Mouse (Mus musculus): ENCODE measurements around the gene S100a3. TPM values are rescaled to one million over a fixed set of nuclear protein-coding genes. Genes with fewer than 3 reads are reported as not detected.

The S100a3 gene
- total RNA-seq, 2 experiments from 2014 or later = not detected

DNA sequence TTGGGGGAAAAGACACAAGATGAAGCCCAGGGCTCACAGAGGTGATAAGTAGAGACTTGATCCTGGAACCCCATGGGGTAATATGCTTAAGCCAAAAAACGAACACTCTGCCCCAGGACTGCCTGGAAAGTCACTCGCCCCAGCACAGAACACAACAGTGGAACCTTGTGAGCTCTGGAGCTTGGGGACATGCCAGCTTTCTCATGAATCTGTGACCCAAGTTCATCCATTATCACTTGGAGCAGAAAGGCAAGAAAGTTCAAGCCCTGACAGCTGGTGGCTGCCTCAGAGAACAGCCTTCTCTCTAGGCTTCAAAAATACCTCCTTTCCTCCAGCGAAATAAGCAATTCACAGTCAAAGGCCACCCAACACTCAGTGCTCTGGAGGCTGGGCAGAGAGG, 39.0 kb downstream of the S100a3 start:
- ATAC-seq (replicated peaks; ENCODE audit: low FRiP score, poor library complexity, severe bottlenecking) = no peak

- no peak for ATAC-seq (replicated peaks; ENCODE audit: low FRiP score, poor library complexity, severe bottlenecking)
Measured at GRCm38 (mm10) chr3:90600036-90600435, 39.7 kb downstream of the S100a3 start.

DNA sequence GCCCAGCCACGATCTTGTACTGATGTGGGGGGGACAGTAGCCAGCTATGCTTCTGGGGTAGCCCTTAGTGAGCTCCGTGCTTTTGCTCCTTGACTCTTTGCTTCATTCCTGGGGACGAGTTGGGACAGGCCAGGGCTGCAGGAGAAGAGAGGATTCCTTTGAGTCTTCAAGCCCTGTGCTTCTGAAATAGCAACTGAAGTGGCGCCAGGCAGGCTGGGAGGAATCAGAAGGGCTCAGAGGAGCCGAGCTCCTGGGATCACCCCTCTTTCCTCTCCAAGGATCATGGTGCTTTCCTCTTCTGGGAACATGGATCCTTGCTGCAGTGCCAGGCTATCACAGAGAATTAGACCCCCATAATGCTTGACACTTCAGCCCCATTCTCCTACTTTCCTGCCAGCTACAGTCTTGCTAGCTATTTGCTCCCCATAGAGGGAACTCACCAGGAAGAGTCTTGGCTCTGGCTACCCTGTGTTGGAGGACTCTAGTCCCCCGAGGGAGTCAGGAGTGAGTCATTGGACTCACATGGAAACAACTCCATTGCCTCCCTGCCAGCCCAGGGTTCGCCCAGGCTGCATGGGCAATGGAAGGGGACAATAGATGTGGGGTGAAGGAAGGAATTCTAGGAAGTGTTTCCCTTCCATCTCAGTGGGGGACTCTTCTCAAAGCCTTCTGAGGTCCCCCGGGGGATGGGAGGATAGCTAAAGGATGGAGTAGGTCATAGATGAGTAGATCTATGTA, 40.2 kb downstream of the S100a3 start:
- ATAC-seq (replicated peaks; ENCODE audit: low FRiP score, poor library complexity, severe bottlenecking) = no peak

GRCm38 (mm10) chr3:90601486-90602110, 41.2 kb downstream of the S100a3 start, which contains the start of gene Gm42674:
Gm42674 (plus strand) TSS chr3:90601904.
- ATAC-seq (replicated peaks; ENCODE audit: low FRiP score, poor library complexity, severe bottlenecking) = no peak

- ATAC-seq (replicated peaks; ENCODE audit: low FRiP score, poor library complexity, severe bottlenecking) = no peak
Measured at GRCm38 (mm10) chr3:90603623-90604022, 43.2 kb downstream of the S100a3 start, which contains the start of gene S100a4. S100a4 (plus strand) TSS chr3:90603771.

GRCm38 (mm10) chr3:90604416-90604815, 44.0 kb downstream of the S100a3 start:
- ATAC-seq (replicated peaks; ENCODE audit: low FRiP score, poor library complexity, severe bottlenecking) = no peak

DNA sequence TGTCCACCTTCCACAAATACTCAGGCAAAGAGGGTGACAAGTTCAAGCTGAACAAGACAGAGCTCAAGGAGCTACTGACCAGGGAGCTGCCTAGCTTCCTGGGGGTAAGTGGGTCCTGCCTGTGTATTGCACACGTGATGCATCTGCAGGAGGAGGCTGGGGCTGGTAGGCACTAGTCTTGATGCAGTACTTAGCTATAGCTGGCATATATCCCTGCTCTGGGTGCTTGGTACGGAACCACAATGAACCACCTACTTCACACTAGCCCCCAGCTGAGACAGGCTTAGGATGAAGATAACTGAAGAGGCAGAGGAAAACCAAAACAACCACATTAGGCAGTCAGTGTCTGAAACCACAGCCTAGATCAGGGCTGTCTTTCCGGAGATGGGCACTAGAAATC, 44.7 kb downstream of the S100a3 start:
- ATAC-seq (replicated peaks; ENCODE audit: low FRiP score, poor library complexity, severe bottlenecking) = no peak

DNA sequence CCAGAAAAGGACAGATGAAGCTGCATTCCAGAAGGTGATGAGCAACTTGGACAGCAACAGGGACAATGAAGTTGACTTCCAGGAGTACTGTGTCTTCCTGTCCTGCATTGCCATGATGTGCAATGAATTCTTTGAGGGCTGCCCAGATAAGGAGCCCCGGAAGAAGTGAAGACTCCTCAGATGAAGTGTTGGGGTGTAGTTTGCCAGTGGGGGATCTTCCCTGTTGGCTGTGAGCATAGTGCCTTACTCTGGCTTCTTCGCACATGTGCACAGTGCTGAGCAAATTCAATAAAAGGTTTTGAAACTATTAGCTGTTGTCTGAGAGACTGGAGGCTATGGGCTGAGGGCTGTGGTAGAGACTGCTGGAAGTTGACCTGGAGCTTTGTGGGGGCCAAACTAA, 45.4 kb downstream of the S100a3 start:
- ATAC-seq (replicated peaks; ENCODE audit: low FRiP score, poor library complexity, severe bottlenecking) = no peak

GRCm38 (mm10) chr3:90606185-90606584, 45.8 kb downstream of the S100a3 start:
- no peak for ATAC-seq (replicated peaks; ENCODE audit: low FRiP score, poor library complexity, severe bottlenecking)

DNA sequence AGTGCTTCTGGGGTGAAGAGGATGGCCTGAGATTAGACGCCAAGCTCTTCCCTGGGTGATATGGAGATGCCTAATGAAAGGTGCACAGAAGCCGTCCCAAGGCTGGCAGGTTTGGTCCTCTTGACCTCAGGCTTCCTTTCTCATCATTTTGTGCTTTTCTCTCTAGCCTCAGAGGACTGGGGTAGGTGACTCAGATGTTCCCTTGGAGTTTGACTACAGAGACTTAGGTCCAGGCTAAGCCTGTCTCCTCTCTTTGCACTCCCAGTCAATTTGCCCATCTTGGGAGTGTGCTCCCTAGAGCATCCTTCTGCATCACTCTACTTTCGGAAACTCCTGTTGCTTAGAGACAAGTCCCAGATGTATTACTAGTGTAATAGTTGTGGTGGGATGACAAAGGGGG, 47.0 kb downstream of the S100a3 start:
- no peak for ATAC-seq (replicated peaks; ENCODE audit: low FRiP score, poor library complexity, severe bottlenecking)

DNA sequence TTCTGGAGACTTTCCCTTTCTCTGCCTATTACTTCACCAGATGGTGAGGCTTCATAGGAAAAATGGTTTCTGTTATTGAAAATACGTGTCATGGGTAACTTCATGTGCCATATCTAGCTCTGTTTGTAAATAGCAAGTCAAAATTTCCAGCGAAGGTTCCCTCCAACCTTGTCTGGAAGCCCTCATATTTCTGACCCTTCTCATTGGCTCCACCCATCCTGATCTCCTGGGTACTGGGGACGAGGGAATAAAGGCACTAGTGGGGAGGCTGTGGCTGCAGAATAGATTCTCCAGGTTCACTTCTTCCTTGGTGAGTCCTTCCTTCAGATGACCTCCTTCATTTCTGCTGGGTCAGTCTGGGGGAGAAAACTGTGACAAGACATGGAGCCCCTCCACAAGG, 47.8 kb downstream of the S100a3 start, which contains the start of gene S100a5:
TSS of gene S100a5 (plus strand) at position 301 of the 400 bp plus-strand sequence.
- no peak for ATAC-seq (replicated peaks; ENCODE audit: low FRiP score, poor library complexity, severe bottlenecking)

- ATAC-seq (replicated peaks; ENCODE audit: low FRiP score, poor library complexity, severe bottlenecking) = no peak
Measured at GRCm38 (mm10) chr3:90609102-90609501, 48.7 kb downstream of the S100a3 start.

GRCm38 (mm10) chr3:90611494-90611893, 51.1 kb downstream of the S100a3 start:
- ATAC-seq (replicated peaks; ENCODE audit: low FRiP score, poor library complexity, severe bottlenecking) = no peak

DNA sequence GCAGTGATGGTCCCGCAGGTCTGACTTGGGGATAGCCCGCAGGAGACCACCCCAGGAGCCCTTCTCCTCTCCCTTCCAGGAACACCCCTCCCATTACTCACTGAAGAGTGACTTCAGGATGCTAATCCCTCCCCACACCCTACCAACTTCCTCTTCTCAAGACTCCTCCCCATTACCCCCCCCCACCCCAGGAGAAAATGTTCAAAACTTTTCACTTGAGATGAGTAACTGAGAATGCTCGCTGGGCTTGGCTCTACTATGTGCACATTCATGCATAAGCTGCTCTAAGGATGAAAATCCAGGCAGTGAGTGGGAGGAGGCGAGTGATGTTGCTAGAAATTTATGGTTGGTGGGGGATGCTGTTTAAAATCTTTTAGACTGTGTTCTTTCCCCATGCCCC, 51.7 kb downstream of the S100a3 start:
- ATAC-seq (replicated peaks; ENCODE audit: low FRiP score, poor library complexity, severe bottlenecking) = no peak

DNA sequence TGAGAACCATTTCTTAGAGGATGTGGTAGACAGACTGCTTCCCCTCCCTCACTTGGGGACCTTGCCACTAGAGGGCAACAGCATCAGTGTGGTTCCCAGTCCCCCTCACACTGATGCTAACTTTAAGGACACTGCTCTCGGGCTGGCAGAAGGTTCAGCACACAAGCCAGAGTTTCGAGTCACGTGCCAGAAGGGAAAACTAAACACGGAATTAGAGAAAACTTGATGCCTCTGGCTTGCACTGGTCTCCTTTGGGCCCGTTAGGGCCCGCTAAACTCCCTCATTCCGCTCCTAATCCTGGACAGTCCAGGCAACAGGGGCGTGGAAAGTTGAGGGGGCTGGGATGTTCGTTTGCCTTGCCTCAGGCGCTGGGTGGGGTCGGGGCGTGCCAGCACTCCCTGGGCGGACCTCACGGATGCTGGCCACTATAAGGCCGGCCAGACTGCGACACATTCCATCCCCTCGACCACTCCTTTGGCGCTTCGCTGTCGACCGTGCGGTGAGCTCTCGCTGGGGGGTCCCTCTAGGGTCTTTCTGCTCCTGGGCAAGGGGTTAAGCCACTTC, 52.4 kb downstream of the S100a3 start, which contains the start of gene S100a6:
TSS of gene S100a6 (plus strand) at position 155 of the 564 bp plus-strand sequence.
- ATAC-seq (replicated peaks; ENCODE audit: low FRiP score, poor library complexity, severe bottlenecking) = peak; percentile 47

DNA sequence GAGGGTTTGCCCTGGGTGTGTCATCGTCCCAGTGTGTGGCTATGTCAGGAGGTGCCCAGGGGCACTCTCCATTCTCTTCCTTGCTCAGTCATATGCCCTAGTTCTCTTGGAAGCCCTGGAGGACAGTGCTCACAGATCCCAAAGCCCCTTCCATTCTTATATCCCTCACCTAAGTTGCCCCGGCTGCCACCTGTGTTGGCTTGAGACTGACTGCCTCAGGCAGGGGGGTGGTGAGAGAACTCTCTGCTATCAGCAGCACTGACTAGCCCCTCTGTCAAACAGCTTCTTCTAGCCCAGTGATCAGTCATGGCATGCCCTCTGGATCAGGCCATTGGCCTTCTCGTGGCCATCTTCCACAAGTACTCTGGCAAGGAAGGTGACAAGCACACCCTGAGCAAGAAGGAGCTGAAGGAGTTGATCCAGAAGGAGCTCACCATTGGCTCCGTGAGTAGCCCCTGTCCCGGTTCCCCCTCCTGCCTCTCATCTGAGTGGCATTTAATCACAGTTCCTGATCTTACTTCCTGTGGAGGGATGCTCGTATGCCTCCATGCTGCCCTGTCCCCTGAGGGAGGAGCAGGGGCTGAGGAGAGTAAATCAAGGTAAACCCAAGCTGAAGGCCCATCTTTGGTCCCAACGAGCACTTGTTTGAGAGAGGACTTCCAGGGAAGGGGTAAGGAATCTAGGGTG, 53.2 kb downstream of the S100a3 start:
- no peak for ATAC-seq (replicated peaks; ENCODE audit: low FRiP score, poor library complexity, severe bottlenecking)

DNA sequence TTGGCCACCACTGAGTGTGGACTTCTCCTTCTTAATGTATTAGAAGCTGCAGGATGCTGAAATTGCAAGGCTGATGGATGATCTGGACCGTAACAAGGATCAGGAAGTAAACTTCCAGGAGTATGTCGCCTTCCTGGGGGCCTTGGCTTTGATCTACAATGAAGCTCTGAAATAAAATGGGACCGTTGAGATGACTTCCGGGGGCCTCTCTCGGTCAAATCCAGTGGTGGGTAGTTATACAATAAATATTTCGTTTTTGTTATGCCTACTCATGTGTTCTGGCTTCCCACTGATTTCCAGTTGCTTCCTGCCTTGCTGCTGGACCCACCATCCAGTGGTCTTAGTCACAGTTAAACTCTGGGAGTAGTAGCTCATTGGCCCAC, 53.8 kb downstream of the S100a3 start:
- ATAC-seq (replicated peaks; ENCODE audit: low FRiP score, poor library complexity, severe bottlenecking) = no peak

GRCm38 (mm10) chr3:90614611-90615251, 54.4 kb downstream of the S100a3 start:
- ATAC-seq (replicated peaks; ENCODE audit: low FRiP score, poor library complexity, severe bottlenecking) = no peak

GRCm38 (mm10) chr3:90615415-90615814, 55.0 kb downstream of the S100a3 start:
- ATAC-seq (replicated peaks; ENCODE audit: low FRiP score, poor library complexity, severe bottlenecking) = no peak

GRCm38 (mm10) chr3:90615911-90616310, 55.5 kb downstream of the S100a3 start:
- no peak for ATAC-seq (replicated peaks; ENCODE audit: low FRiP score, poor library complexity, severe bottlenecking)

Measured in erythroblast, adult 5-6 weeks (primary cell).